Mouse (Mus musculus) frontal cortex, postnatal 36 days (tissue): ENCODE results near the gene Asf1a.
"Not testable (repeated sequence)": the region's sequence is repeated elsewhere in the genome, so short reads cannot be mapped to it uniquely, and the experiment has no call there.

Experiments
- DNase-seq, 2 experiments: peaks; one replicate each; pipeline ENCODE4 v3.0.0; 2022; ENCODE audit warnings: low spot score in 2 of 2

The Asf1a gene

DNA sequence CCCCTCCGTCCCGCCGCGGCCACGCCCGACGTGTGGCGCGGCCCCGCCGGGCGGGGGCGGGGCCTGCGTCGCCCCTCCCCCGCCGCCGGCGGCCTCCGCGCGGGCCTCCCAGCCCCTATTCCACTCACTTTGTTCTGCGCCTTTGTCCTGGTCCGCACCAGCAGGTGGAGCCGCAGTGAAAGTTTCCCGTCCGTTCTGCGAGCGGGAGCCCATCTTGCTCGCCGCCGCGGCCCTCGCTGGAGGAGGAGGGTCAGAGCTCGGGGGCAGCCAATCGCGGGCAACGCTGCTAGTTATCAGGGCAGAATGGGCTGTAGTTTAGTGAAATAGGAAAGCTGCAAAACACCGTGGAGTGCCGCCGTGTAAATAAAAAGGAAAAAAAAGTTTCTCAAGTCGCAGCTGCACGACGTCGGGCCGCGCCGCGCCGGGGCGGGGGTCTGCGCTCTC is at the start of gene Asf1a:
Gene Asf1a, plus strand, starts transcription at position 81 of the 444 bp plus-strand sequence.
- peak; percentile 95 to 96 for DNase-seq

DNA sequence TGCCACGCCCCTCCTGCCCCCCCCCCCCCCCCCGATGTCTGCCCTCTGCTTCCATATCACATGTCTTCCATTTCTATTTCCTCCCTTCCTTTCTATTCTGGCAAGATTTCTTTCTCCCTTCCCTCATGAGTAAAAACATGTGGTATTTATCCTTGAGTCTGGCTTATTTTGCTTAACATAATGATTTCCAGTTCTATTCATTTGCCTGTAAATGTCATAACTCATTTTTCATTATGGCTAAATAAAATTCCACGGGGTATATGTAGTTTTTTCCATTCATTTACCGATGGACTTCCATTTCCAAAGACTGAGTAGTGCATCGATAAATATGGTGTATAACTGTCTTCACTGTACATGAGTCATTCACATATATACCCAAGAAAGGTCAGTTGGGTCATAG is 34.6 kb upstream of the Asf1a start:
- DNase-seq = no peak

- DNase-seq = no peak
Measured at GRCm38 (mm10) chr10:53565538-53565937, 31.0 kb upstream of the Asf1a start.

DNA sequence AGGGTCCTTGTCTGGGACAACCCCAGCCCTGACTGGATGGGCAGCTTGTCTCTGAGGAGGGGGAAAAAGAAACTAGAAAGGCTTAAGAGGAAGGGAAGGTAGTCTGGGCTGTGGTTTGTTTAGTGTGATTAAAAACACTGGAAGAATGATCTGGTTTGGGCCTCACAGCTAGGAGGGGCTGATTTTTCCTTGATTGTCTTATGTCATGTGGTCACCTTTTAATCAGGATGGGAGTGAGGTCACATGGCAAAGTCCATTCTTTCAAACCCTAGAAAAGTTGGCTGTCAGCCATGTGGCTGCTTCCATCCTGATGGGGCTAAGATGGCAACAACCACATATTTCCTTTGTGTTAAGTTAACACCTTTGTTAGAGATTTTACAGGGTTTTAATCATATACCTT is 28.0 kb upstream of the Asf1a start:
- no peak for DNase-seq

GRCm38 (mm10) chr10:53580137-53580536 is 16.4 kb upstream of the Asf1a start:
- no peak for DNase-seq

- DNase-seq = peak; percentile 28 to 49
Measured at GRCm38 (mm10) chr10:53580621-53581081, 15.9 kb upstream of the Asf1a start.

DNA sequence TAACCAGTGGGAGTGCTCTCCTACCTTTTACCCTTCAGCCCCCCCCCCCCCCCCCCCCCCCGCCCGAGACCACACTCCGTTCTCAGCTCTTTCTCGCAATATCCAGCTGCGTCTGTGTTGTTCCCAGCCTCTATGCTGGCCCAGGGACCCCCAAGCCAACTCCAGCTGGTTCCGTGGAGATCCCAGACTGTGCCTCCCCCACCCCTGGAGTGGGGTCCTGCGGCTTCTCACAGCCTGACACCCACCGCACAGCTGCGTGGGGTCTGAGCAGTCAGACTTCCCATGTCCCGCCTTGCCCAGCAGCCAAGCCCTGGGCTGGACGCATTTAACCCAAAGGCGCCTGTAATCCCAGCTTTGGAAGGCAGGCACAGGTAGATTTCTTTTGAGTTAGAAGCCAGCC is 15.5 kb upstream of the Asf1a start:
- no peak for DNase-seq

DNA sequence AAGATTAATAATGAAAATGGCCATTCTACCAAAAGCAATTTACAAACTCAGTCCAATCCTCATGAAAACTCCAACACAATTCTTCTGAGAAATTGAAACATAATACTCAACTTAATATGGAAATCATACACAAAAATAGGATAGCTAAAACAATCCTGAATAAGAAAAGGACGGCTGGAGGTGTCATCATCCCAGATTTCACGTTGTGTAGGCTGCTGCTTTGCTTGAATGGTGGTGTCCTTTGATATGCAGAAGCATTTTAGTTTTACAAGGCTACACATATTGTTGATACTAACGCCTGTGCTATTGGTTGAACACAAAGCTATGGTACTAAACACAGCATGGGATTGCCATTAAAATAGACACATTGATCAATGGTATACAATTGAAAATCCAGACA is 10.8 kb upstream of the Asf1a start:
- DNase-seq = no peak

DNA sequence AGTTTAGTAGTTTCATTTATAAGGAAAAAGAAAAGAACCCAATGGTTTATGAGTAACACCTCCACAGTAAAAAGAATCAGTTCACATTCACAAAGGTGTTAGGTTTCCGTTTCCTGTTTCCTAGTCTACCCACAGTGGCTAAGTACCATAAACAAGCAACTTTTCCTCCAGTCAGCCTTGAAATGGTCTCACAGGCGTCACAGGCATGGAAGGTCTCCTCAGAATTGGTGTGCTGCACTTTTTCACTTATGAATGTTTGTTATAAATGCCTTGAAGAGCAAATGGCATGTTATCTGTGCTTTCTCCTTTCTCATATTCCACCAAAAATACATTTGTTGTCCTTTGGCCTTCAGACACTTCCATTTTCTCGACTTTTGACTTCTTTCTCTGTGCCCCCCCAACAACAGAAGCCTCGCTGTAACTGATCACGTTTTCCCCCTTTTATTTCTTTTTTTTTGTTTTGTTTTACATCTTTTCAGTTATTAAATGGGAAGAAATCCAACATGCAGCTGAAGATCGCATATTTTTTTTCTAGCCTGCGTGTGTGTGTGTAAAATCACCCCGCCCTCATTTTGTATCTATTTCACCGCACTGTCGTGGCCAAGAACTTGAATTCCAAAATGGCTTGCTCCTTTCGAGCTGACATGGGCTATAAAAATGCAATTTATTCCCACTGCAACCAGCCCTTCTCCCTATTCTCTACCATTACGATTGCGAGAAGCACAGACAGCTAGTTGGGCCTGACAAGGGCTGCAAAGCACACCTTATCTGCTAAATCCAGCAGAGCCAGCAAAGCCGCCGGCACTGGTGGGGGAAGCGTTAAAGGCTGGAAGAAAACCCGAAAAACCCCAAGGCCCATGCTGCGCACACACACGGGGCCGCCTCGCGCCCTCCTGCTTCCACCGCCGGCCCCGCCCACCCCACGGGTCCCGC is 547 bp upstream of the Asf1a start:
- DNase-seq = peak; percentile 76 to 81

DNA sequence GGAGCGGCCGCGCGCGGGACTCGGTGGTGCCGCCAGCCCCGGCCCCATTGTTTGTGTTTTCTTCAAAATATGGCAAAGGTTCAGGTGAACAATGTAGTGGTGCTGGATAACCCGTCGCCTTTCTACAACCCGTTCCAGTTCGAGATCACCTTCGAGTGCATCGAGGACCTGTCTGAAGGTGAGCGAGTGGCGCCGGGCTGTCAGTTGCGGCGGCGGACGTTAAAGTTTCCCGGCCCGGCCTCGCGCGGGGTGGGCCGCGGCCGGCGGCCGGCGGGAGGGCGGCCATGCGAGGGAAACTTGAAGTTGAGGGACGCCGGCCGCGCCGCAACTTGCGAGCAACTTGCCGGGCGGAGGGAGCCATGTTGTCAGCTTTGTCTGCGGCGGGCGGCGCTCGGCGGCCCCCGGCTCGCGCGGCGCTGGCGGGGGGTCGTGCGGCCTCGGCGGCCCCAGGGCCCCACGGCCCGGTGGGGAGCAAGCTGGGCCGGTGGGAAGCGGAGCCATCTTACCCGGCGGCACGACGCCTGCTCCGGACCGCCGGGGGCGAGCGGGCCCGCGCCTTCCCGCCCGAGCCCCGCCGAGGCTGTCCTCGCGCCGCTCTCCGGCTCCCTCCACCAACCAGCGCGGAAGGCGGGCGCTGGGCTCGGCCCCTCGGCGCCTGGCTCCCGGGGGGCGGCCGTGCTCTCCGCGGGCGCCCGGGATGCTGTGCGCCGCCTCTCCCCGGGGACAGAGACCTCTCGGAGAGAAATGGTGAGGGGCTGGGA is 744 bp downstream of the Asf1a start:
- DNase-seq = peak; percentile 37 to 40

- DNase-seq = no peak
Measured at GRCm38 (mm10) chr10:53598821-53599220, 2.3 kb downstream of the Asf1a start.

DNA sequence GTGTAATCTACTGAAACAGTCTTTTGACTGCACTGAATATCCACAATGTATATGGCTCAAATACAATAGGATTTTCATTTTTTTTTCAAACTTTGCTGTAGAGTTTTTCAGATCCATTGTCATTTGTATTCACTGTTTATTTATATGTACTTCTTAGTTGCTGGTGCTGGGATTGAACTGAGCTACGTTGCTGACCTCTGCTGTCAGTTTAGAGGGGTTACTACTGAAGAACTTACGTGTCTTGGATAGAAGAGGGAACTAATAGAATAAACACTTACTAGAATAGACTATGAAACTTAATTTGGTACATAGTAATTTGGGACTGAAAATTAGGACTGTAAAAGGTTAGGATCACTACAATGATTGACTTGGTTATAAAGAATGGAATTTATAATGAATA is 8.8 kb downstream of the Asf1a start:
- no peak for DNase-seq

GRCm38 (mm10) chr10:53608274-53608673 is 11.7 kb downstream of the Asf1a start:
- no peak for DNase-seq

DNA sequence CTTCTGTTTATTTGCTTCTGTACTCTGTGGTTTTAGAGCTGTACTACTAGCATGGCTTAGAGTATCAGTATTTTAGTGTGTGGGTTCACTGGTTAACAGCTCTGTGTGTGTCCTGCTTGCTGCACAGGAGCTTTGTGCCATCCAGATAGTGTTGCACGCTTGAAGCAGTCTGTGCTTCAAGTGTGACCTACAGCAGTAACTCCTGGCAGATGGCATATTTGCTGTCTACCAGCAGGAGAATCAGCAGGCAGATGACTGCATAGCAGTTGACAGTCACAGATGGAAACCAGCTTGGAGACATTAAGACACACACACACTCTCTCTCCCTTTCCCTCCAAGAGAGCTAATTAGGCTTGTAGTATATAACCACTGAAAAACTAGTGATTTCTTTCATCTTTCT is 15.6 kb downstream of the Asf1a start:
- no peak for DNase-seq

- DNase-seq = no peak
Measured at GRCm38 (mm10) chr10:53613955-53614354, 17.4 kb downstream of the Asf1a start.

DNA sequence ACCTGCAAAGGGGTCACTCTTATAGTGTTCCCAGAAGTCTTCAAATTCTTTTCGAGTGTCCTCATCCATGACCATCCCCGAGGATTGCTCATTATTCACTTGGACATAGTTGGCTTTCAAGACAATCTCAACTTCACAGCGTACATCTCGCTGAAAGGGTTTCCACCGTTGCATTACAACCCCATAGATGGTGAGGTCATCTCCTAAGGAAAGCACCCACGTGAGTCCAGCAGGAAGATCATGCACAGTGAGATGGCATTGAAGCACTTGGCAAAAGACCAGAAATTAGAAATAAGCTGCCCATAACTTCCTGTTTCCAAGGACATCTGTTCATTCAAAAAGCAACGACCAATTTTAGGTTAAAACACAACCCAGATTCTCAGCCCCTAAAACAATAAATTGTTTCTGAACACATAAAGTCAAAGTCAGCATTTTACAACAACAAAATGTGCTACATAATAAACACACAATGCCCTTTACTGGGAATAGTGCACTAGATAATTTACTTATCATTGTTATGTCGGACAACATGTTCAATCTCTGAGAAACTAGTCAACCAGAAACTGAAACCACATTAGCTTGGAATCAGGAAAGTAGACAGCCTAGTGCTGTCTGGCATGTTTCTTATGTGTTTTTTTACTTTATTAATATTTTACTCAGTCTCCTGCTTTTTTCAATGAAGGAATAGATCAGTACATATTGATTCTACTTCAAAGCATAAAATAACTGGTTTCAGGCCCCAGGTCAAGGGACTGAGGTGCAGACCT is 19.5 kb downstream of the Asf1a start:
- DNase-seq = no peak

DNA sequence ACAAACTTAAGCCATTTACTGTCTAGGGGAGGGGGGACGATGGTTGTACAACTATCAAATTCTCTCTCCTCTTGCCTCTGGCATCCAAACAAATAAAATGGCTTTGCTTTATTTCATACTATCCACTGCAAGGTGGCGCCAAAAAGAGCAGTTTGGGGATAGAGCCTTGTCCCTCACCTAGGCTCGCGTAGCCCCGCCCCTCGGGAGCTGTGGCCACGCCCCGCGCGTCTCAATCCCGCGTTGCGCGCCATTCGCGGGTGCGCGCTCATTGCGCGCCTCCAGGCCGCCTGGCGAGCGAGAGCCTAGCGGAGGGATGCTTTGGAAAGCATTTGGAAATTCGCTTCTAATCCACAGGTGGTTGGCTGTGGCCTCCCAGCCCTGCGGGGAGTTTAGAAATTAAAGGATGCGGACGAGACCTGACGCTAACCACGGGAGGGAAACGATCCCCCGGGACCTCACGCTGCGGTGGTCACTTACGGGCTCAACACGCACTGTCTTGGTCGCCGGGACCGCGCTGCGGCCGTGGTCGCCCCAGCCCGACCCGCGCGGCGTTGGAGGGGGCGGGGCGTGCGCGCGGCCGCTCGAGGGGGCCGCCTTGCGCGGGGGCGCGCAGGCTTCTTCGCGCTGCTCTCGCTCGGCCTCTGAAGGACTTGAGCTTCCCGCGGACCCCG is 32.8 kb downstream of the Asf1a start:
- peak; percentile 86 to 90 for DNase-seq

DNA sequence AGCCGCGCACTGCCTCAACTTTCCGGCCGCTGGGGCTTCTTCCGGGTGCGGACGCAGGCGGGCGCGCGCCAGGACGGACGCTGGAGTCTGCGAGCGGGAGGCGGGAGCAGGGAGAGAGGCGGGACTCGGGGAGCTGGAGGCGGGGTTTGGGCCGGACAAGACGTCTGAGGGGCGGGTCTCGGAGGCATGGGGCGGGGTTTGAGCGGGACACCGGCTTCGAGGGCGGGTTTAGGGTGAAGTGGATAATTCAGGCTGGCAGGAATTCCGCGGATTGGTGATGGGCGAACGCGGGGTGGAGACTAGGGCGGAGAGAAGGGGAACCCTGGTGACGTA is 33.3 kb downstream of the Asf1a start:
- peak; percentile 95 to 96 for DNase-seq

- DNase-seq = not testable (repeated sequence)
Measured at GRCm38 (mm10) chr10:53630339-53630738, 33.8 kb downstream of the Asf1a start, which contains the start of gene Mcm9. Gene Mcm9, minus strand, starts transcription at chr10:53630439.

DNA sequence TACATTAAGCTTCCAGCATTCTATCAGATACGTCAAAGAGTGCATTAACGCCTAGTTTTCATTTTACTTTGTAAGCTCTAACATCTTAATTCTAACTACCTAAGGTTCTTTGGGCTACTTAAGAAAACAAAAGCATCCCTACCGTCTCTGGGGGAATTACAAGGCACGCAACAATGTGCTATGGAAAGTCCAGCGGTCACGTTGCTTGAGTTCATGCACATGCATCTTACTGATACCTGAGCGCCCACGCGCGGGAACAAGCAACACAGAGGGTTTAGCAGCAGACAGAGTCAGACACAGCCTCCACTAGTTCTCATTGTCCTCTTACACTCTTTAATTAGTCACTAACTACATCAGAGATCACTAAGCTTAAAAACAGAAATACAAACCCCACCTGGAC is 37.6 kb downstream of the Asf1a start:
- no peak for DNase-seq

DNA sequence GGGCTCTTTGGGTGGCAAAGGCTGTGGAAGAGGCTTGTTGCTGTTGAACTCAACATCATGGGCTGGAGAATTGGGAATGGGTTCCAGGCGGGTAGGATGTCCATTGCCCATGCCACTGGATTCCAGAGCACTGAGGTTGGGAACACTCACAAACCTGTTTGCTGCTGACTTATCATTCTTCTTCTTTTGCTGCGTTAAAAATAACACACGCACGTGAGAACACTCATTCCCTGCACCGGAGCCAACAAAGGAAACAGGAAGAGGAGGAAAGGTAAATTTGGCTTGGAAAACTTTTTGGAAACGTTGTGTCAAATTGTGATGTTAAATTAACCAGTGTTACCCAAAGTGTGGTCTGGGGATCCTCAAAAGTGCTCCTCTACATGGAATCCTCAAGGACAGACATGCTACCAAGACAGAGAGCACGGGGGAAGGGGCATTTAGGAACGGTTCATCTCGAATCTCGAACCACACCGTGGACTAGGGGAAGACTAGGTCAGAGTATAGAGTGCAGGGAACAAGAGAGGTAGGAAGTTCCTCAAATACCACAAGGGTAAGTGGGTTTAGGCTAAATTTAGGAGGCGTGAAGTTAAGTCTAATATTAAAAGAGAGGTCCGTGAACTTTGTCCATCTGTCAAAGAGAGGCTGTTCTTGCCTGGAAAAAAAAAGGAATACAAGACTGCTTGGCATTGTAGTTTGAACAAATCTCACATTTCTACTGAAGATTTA is 38.9 kb downstream of the Asf1a start:
- no peak for DNase-seq
